Mouse (Mus musculus) heart, postnatal 36 days (tissue): ENCODE measurements at regions not wholly inside any gene's neighbourhood (a gene's known extent, or its start where the extent isn't known, plus 50 kb on each side); places are given as distances from the start of the nearest gene placed in this dataset.

Experiments
- DNase-seq, 2 experiments: peaks; one replicate each; pipeline ENCODE4 v3.0.0; 2021 to 2022
- intact Hi-C: fragments of 180-260 bp; cut with DNase I; formaldehyde crosslinking; loops from one replicate; pipeline ENCODE4 v1.15.1; 2025

GRCm38 (mm10) chr2:174884232-174885225 lies 124.1 kb downstream of the Edn3 start:
- intact Hi-C loops = no loop called here
- no peak for DNase-seq

GRCm38 (mm10) chr2:174892658-174893057 lies 117.4 kb upstream of the Gm14444 start:
- intact Hi-C loops = no loop called here
- DNase-seq = no peak

- intact Hi-C loops = no loop called here
- DNase-seq = peak; percentile 29 to 47
These were observed 112.6 kb upstream of the Gm14444 start for GRCm38 (mm10) chr2:174897424-174897823.

- no peak for DNase-seq
- intact Hi-C loops = loop anchor here (1.0 to 10.0 kb wide), 6 partner anchors 43 to 1713 kb away; no protein-coding TSS in a partner anchor
These were observed 109.9 kb upstream of the Gm14444 start for GRCm38 (mm10) chr2:174899940-174900670.

GRCm38 (mm10) chr2:174900671-174900991 lies 109.4 kb upstream of the Gm14444 start:
- intact Hi-C loops = loop anchor here (1.0 to 10.0 kb wide), 6 partner anchors 43 to 1713 kb away; no protein-coding TSS in a partner anchor

GRCm38 (mm10) chr2:174901801-174902200 lies 108.2 kb upstream of the Gm14444 start:
- DNase-seq = no peak
- intact Hi-C loops = loop anchor here (2.0 to 10.0 kb wide), 5 partner anchors 44 to 1714 kb away; no protein-coding TSS in a partner anchor

More at GRCm38 (mm10) chr2:174900671-174900991, 109.4 kb upstream of the Gm14444 start:
- peak; percentile 58 to 69 for DNase-seq

- intact Hi-C loops = loop anchor here (5.0 to 10.0 kb wide), 4 partner anchors 46 to 1716 kb away; no protein-coding TSS in a partner anchor
- no peak for DNase-seq
These were observed 106.4 kb upstream of the Gm14444 start for GRCm38 (mm10) chr2:174903627-174904026.

GRCm38 (mm10) chr2:174905865-174906639 lies 104.0 kb upstream of the Gm14444 start:
- intact Hi-C loops = loop anchor here (10.0 kb wide), 2 partner anchors 411 to 1341 kb away; no protein-coding TSS in a partner anchor
- peak; percentile 10 to 21 for DNase-seq

- DNase-seq = no peak
- intact Hi-C loops = no loop called here
These were observed 92.7 kb upstream of the Gm14444 start for GRCm38 (mm10) chr2:174917146-174917905.

- DNase-seq = no peak
- intact Hi-C loops = no loop called here
These were observed 92.1 kb upstream of the Gm14444 start for GRCm38 (mm10) chr2:174917975-174918374.

- DNase-seq = no peak
- intact Hi-C loops = no loop called here
These were observed 87.8 kb upstream of the Gm14444 start for GRCm38 (mm10) chr2:174922208-174922607.

- intact Hi-C loops = no loop called here
These were observed 80.3 kb upstream of the Gm14444 start for GRCm38 (mm10) chr2:174929718-174930117.

GRCm38 (mm10) chr2:174932137-174933012 lies 77.7 kb upstream of the Gm14444 start:
- peak; percentile 83 to 85 for DNase-seq
- intact Hi-C loops = no loop called here

More at GRCm38 (mm10) chr2:174929718-174930117, 80.3 kb upstream of the Gm14444 start:
- DNase-seq = no peak

GRCm38 (mm10) chr2:174933013-174933353 lies 77.1 kb upstream of the Gm14444 start:
- intact Hi-C loops = no loop called here
- DNase-seq = no peak

GRCm38 (mm10) chr2:174936665-174937064 lies 73.4 kb upstream of the Gm14444 start:
- DNase-seq = peak in 1 of 2 experiments; percentile 4
- intact Hi-C loops = no loop called here

- DNase-seq = no peak
- intact Hi-C loops = no loop called here
These were observed 72.1 kb upstream of the Gm14444 start for GRCm38 (mm10) chr2:174937930-174938329.

GRCm38 (mm10) chr2:174942221-174942620 lies 67.8 kb upstream of the Gm14444 start:
- intact Hi-C loops = no loop called here
- no peak for DNase-seq

- DNase-seq = no peak
- intact Hi-C loops = no loop called here
These were observed 61.9 kb upstream of the Gm14444 start for GRCm38 (mm10) chr2:174948106-174948505.
